Mouse (Mus musculus) bone marrow macrophage, adult 2 months (primary cell): ENCODE results near the gene Bex3.

ENCODE experiments used
- CTCF ChIP-seq: IDR thresholded peaks from 2 replicates; pipeline ENCODE4 v1.5.1; 2012; ENCODE audit warnings: low read depth, mild to moderate bottlenecking, low read length, moderate library complexity
- POLR2A ChIP-seq: IDR thresholded peaks from 2 replicates; pipeline ENCODE4 v1.6.1; 2012; ENCODE audit warnings: mild to moderate bottlenecking, low read depth, low read length, borderline replicate concordance

DNA sequence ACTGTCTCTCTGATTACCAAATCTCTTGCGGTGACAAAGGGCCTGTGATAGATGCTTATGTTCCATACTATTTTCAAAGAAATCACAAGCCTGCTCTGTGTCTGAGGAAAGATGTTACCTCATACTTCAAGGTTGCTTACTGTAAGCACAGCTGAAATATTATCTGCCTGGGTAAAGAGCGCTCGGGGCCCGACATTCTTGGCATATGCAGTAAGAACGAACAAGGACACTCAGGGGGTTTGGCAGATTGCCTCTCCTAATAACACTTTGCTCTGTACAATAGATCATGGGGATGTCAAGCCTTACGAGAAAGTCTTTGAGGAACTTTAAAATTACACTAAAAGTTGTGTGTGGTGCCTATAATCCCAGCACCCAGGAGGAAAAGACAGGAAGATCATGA lies 21.2 kb upstream of the Bex3 start:
- TF ChIP-seq CTCF (no peak), POLR2A (no peak)
